13 mouse cellular contexts compared by ENCODE assay signal in the genomic region with DNA sequence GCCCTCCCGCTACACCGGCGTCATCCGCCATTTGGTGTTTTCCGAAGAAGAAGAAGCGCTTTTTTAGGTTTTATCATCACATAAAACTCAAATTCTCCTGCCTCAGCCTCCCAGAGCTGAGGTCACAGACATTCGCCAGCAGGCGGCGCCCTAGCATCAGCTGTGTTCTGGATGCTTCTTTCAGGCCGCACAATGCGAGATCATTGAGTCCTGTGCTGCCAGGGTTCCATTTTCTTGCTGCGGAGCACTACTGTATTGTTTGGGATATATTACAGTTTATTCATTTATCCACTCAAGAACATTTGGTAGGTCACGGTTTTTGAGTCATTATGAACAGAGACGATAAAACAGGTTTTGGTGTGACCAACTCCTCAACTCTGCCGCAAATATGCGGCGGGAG. TPM values are rescaled to one million over a fixed set of nuclear protein-coding genes. Genes with fewer than 3 reads are reported as not detected.
DNase-seq lines count a peak whose midpoint lies in the region; ATAC-seq and TF ChIP-seq lines count a peak whose summit lies in the region.
"Had no signal": no experiment of that assay in that cellular context is flagged by ENCODE, and none has a peak within 500 bp of the region (broad histone marks: within the 10 kb centered on the region; RNA-seq: fewer than 3 reads in every experiment).

No protein-coding gene starts in this region.

- H3K4me2 ChIP-seq in kidney, postnatal 0 days (ENCODE audit: low read length), result no peak overlapping the region
- H3K4me2 ChIP-seq in kidney, embryonic 15.5 days, result no peak overlapping the region
- H3K4me2 ChIP-seq: hindbrain, embryonic 14.5 days had no signal

- H3K9me3 ChIP-seq in kidney, postnatal 0 days (replicated peaks; ENCODE audit: low read length), result no peaks in the 10 kb centered on the region
- H3K9me3 ChIP-seq in kidney, embryonic 15.5 days (replicated peaks), result no peaks in the 10 kb centered on the region
- no peaks in the 10 kb centered on the region for H3K9me3 ChIP-seq in E14TG2a.4 (ENCODE audit: low read length)

- WGBS in kidney, postnatal 0 days, result 97% methylated on average over 17 of the region's 17 CpGs
- WGBS in kidney, embryonic 15.5 days, result 95% methylated on average over 17 of the region's 17 CpGs

- no peaks in the 10 kb centered on the region for H3K4me1 ChIP-seq in kidney, postnatal 0 days (replicated peaks; ENCODE audit: insufficient read depth, low read length)
- H3K4me1 ChIP-seq in kidney, embryonic 15.5 days, result no peaks in the 10 kb centered on the region
- H3K4me1 ChIP-seq in E14TG2a.4 (replicated peaks; ENCODE audit: low read depth, low read length), result peaks cover 30% of the 10 kb centered on the region

- ATAC-seq in kidney, postnatal 0 days (replicated peaks; ENCODE audit: low FRiP score, low read depth), result no peak
- ATAC-seq in kidney, embryonic 15.5 days (replicated peaks; ENCODE audit: low FRiP score), result no peak
- no peak for ATAC-seq in megakaryocyte, adult 5-6 weeks (ENCODE audit: poor library complexity, severe bottlenecking)
- ATAC-seq: activated CD4-positive, CD25-positive, alpha-beta regulatory T cell, adult 4 months had no signal

- no peak overlapping the region for H3K27ac ChIP-seq in kidney, postnatal 0 days
- H3K27ac ChIP-seq in kidney, embryonic 15.5 days, result no peak overlapping the region
- H3K27ac ChIP-seq: hindbrain, embryonic 14.5 days had no signal

- peak; percentile 44 for TF ChIP-seq CTCF in kidney, postnatal 0 days (IDR thresholded peaks at IDR 0.05; ENCODE audit: low read depth)
- TF ChIP-seq CTCF in E14TG2a.4 (conservative IDR thresholded peaks at IDR 0.05; ENCODE audit: low read length), result peak; percentile 95

- H3K27me3 ChIP-seq in kidney, postnatal 0 days (ENCODE audit: insufficient read depth, low read length), result no peaks in the 10 kb centered on the region
- H3K27me3 ChIP-seq in kidney, embryonic 15.5 days, result no peaks in the 10 kb centered on the region
- no peaks in the 10 kb centered on the region for H3K27me3 ChIP-seq in E14TG2a.4 (ENCODE audit: insufficient read depth, low read length)

- H3K4me3 ChIP-seq in kidney, postnatal 0 days (replicated peaks; ENCODE audit: low read depth, low read length), result no peak overlapping the region
- H3K4me3 ChIP-seq in kidney, embryonic 15.5 days (replicated peaks), result no peak overlapping the region
- peak overlapping the region; percentile 63 for H3K4me3 ChIP-seq in E14TG2a.4 (replicated peaks; ENCODE audit: low read length)
- H3K4me3 ChIP-seq: erythroblast, embryonic 14.5 days had no signal

- no peak overlapping the region for H3K9ac ChIP-seq in kidney, postnatal 0 days (ENCODE audit: low read depth, low read length)
- no peak overlapping the region for H3K9ac ChIP-seq in kidney, embryonic 15.5 days
- H3K9ac ChIP-seq: hindbrain, embryonic 14.5 days had no signal

- H3K36me3 ChIP-seq in kidney, postnatal 0 days (ENCODE audit: insufficient read depth, low read length), result peaks cover 23% of the 10 kb centered on the region
- H3K36me3 ChIP-seq in kidney, embryonic 15.5 days, result peaks cover 94% of the 10 kb centered on the region
- peaks cover 85% of the 10 kb centered on the region for H3K36me3 ChIP-seq in E14TG2a.4 (ENCODE audit: insufficient read depth, low read length)

- DNase-seq in kidney, postnatal 0 days (ENCODE audit: low spot score), result no peak
- DNase-seq in 3T3-L1 (ENCODE audit: low read depth, low spot score), result peak; percentile 56
- peak; percentile 54 for DNase-seq in induced T-regulatory cell, adult 2 months (ENCODE audit: low read depth)
- no peak for DNase-seq in ovary, adult 18-20 months (ENCODE audit: low spot score)
- no peak for DNase-seq in left cerebral cortex, adult 8-10 months (ENCODE audit: low spot score in 2 of 2)
- DNase-seq: right cerebral cortex, adult 18-20 months had no signal

RNA-seq across cellular contexts. Expression of a gene that starts 11.0 kb away (rescaled TPM):
- 17.4 and 18.2 TPM in 2 replicates for polyA plus RNA-seq in kidney, postnatal 0 days (2015; fragmentation: Nextera tagmentation; extraction: Ambion mirVana)
- polyA plus RNA-seq in kidney, embryonic 15.5 days (2015; fragmentation: Nextera tagmentation; extraction: Ambion mirVana), result 17.5 and 18.2 TPM in 2 replicates
- 22.6 and 26.6 TPM in 2 replicates for total RNA-seq in megakaryocyte, adult 5-6 weeks (2015)
- 18.5 and 19.0 TPM in 2 replicates for total RNA-seq in megakaryocyte, adult 5-6 weeks (2017)
- 10 to 100 TPM; 37.2 to 42.3 (median 38.5) TPM for total RNA-seq in left cerebral cortex, adult 8-10 months (2022)

RNA-seq across cellular contexts. Expression of a gene that starts 19.9 kb away (rescaled TPM):
- 52.9 and 55.6 TPM in 2 replicates for polyA plus RNA-seq in kidney, postnatal 0 days (2015; fragmentation: Nextera tagmentation; extraction: Ambion mirVana)
- 23.2 and 23.8 TPM in 2 replicates for polyA plus RNA-seq in kidney, embryonic 15.5 days (2015; fragmentation: Nextera tagmentation; extraction: Ambion mirVana)
- total RNA-seq in megakaryocyte, adult 5-6 weeks (2015), result 0.57 TPM in 1 of 2 replicates, not detected in the other
- not detected in 2 replicates for total RNA-seq in megakaryocyte, adult 5-6 weeks (2017)
- total RNA-seq in left cerebral cortex, adult 8-10 months (2022), result not detected
- total RNA-seq: layer of hippocampus, postnatal 10 days had no signal
- polyA plus RNA-seq: activated CD4-positive, CD25-positive, alpha-beta regulatory T cell, adult 4 months; erythroblast, embryonic 14.5 days; hindbrain, embryonic 14.5 days had no signal

RNA-seq across cellular contexts. Expression of a gene that starts 28.7 kb away (rescaled TPM):
- polyA plus RNA-seq in kidney, postnatal 0 days (2015; fragmentation: Nextera tagmentation; extraction: Ambion mirVana), result 79.3 and 80.7 TPM in 2 replicates
- polyA plus RNA-seq in kidney, embryonic 15.5 days (2015; fragmentation: Nextera tagmentation; extraction: Ambion mirVana), result 92.7 and 97.7 TPM in 2 replicates
- total RNA-seq in megakaryocyte, adult 5-6 weeks (2015), result 16.5 and 26.4 TPM in 2 replicates
- total RNA-seq in megakaryocyte, adult 5-6 weeks (2017), result 10.6 and 12.5 TPM in 2 replicates
- total RNA-seq in left cerebral cortex, adult 8-10 months (2022), result 10 to 100 TPM; 43.3 to 54.1 (median 44.1) TPM

RNA-seq across cellular contexts. Expression of a gene that starts 28.9 kb away (rescaled TPM):
- polyA plus RNA-seq in kidney, postnatal 0 days (2015; fragmentation: Nextera tagmentation; extraction: Ambion mirVana), result 32.3 and 33.1 TPM in 2 replicates
- polyA plus RNA-seq in kidney, embryonic 15.5 days (2015; fragmentation: Nextera tagmentation; extraction: Ambion mirVana), result 38.2 and 40.1 TPM in 2 replicates
- total RNA-seq in megakaryocyte, adult 5-6 weeks (2015), result 14.7 and 16.8 TPM in 2 replicates
- 17.7 and 24.3 TPM in 2 replicates for total RNA-seq in megakaryocyte, adult 5-6 weeks (2017)
- total RNA-seq in left cerebral cortex, adult 8-10 months (2022), result 10 to 100 TPM; 25.3 to 26.4 (median 26.3) TPM

RNA-seq across cellular contexts. Expression of a gene that starts 36.9 kb away (rescaled TPM):
- 49.3 and 51.6 TPM in 2 replicates for polyA plus RNA-seq in kidney, postnatal 0 days (2015; fragmentation: Nextera tagmentation; extraction: Ambion mirVana)
- polyA plus RNA-seq in kidney, embryonic 15.5 days (2015; fragmentation: Nextera tagmentation; extraction: Ambion mirVana), result 57.8 and 60.5 TPM in 2 replicates
- total RNA-seq in megakaryocyte, adult 5-6 weeks (2015), result 9.8 and 12.9 TPM in 2 replicates
- 15.6 and 29.5 TPM in 2 replicates for total RNA-seq in megakaryocyte, adult 5-6 weeks (2017)
- 10 to 100 TPM; 24.2 to 29.8 (median 27.6) TPM for total RNA-seq in left cerebral cortex, adult 8-10 months (2022)

Comparison
In these comparisons a context has a peak if more than half of its experiments do, and no peak if none do; other contexts are left out.
1. DNase-seq: peak in 3T3-L1 (single experiment) and induced T-regulatory cell, adult 2 months (single experiment); none in kidney, postnatal 0 days (single experiment), ovary, adult 18-20 months (single experiment) and left cerebral cortex, adult 8-10 months (0 of 2).